Mouse (Mus musculus): ENCODE results near the gene H2afb3. TPM values are rescaled to one million over a fixed set of nuclear protein-coding genes. Genes with fewer than 3 reads are reported as not detected.

H2afb3 gene
- not detected in 2 replicates for polyA plus RNA-seq (2012; rRNA removed)

GRCm38 (mm10) chrX:120312995-120313394 lies at the start of gene H2afb3:
TSS of gene H2afb3 (minus strand) at chrX:120313095.

GRCm38 (mm10) chrX:120290011-120290899 lies 22.6 kb downstream of the H2afb3 start, which contains the start of gene Pcdh11x:
TSS of gene Pcdh11x (plus strand) at chrX:120290259.

Other genes starting within 250 kb of the H2afb3 start
- 13.5 and 14.2 TPM in 2 replicates for gene Pcdh11x, start 22.8 kb downstream of the H2afb3 start, polyA plus RNA-seq (2012; rRNA removed)

All from central nervous system, embryonic 18 days (tissue).